Mouse (Mus musculus) kidney, adult 9 months (tissue): ENCODE measurements around the gene Fgfr2.
"Not testable (repeated sequence)": the region's sequence is repeated elsewhere in the genome, so short reads cannot be mapped to it uniquely, and the experiment has no call there.

Experiments
- DNase-seq: peaks from one replicate; pipeline ENCODE4 v3.0.0; 2022

The Fgfr2 gene

GRCm38 (mm10) chr7:130630956-130631355 is 2492.2 kb downstream of the Fgfr2 start:
- DNase-seq: no peak

GRCm38 (mm10) chr7:130629999-130630398 is 2493.2 kb downstream of the Fgfr2 start:
- DNase-seq: no peak

- DNase-seq: no peak
Observed at GRCm38 (mm10) chr7:130628601-130629000, 2494.5 kb downstream of the Fgfr2 start.

GRCm38 (mm10) chr7:130625361-130625760 is 2497.8 kb downstream of the Fgfr2 start:
- DNase-seq: no peak

- DNase-seq: no peak
Observed at GRCm38 (mm10) chr7:130624299-130624698, 2498.9 kb downstream of the Fgfr2 start.

GRCm38 (mm10) chr7:130622359-130622758 is 2500.8 kb downstream of the Fgfr2 start:
- no peak for DNase-seq

GRCm38 (mm10) chr7:130621953-130622352 is 2501.2 kb downstream of the Fgfr2 start:
- DNase-seq: peak; percentile 48

GRCm38 (mm10) chr7:130621068-130621467 is 2502.1 kb downstream of the Fgfr2 start:
- peak; percentile 53 for DNase-seq

GRCm38 (mm10) chr7:130617591-130617990 is 2505.6 kb downstream of the Fgfr2 start:
- DNase-seq: no peak

- DNase-seq: no peak
Observed at GRCm38 (mm10) chr7:130613973-130614372, 2509.2 kb downstream of the Fgfr2 start.

GRCm38 (mm10) chr7:130606958-130607357 is 2516.2 kb downstream of the Fgfr2 start:
- no peak for DNase-seq

GRCm38 (mm10) chr7:130605111-130605510 is 2518.0 kb downstream of the Fgfr2 start:
- DNase-seq: peak; percentile 60

- no peak for DNase-seq
Observed at GRCm38 (mm10) chr7:130604390-130604789, 2518.8 kb downstream of the Fgfr2 start.

- no peak for DNase-seq
Observed at GRCm38 (mm10) chr7:130603556-130603955, 2519.6 kb downstream of the Fgfr2 start.

- peak; percentile 46 for DNase-seq
Observed at GRCm38 (mm10) chr7:130602804-130603203, 2520.3 kb downstream of the Fgfr2 start.

- DNase-seq: no peak
Observed at GRCm38 (mm10) chr7:130600546-130600945, 2522.6 kb downstream of the Fgfr2 start.

GRCm38 (mm10) chr7:130600074-130600473 is 2523.1 kb downstream of the Fgfr2 start:
- no peak for DNase-seq

- DNase-seq: no peak
Observed at GRCm38 (mm10) chr7:130597546-130597945, 2525.6 kb downstream of the Fgfr2 start.

- peak; percentile 83 for DNase-seq
Observed at GRCm38 (mm10) chr7:130596079-130596855, 2526.9 kb downstream of the Fgfr2 start.

GRCm38 (mm10) chr7:130593375-130594239 is 2529.5 kb downstream of the Fgfr2 start:
- DNase-seq: peak; percentile 60

- not testable (repeated sequence) for DNase-seq
Observed at GRCm38 (mm10) chr7:130592975-130593374, 2530.2 kb downstream of the Fgfr2 start.

- DNase-seq: no peak
Observed at GRCm38 (mm10) chr7:130590845-130591437, 2532.2 kb downstream of the Fgfr2 start.

- DNase-seq: no peak
Observed at GRCm38 (mm10) chr7:130590081-130590828, 2532.9 kb downstream of the Fgfr2 start.
